Mouse (Mus musculus): ENCODE measurements around the gene Ksr2. TPM values are rescaled to one million over a fixed set of nuclear protein-coding genes. Genes with fewer than 3 reads are reported as not detected.

Ksr2 gene
- polyA plus RNA-seq, 1 experiment = 0.14 TPM

DNA sequence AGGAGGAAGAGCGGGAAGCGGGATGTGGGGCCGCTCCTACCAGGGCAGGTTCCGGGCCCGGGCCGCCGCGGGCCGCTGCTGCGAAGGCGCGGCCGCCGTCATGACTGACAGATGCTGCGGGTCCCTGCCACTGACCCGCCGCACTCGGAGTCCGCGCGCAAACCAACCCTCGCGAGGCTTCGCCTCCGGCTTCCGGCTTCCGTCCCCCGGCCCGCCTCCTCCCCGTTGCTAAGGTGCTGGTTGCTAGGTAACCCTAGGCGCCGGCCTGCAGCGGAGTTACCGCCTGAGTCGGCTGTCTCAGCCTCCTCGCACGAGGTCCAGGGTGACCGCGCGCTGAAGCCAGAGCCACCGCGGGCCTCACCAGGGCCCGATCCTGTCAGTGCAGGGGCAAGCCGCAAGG is 24.9 kb upstream of the Ksr2 start, which contains the start of gene Rfc5:
Gene Rfc5 (minus strand): TSS at position 171 of the 400 bp plus-strand sequence.
- H3K27me3 ChIP-seq (ENCODE audit: control insufficient read depth, insufficient read depth, low read length) = no peaks in the 10 kb centered on the region
- peaks cover 3% of the 10 kb centered on the region for H3K4me1 ChIP-seq (ENCODE audit: control insufficient read depth, insufficient read depth, insufficient read length, low read length)
- no peak within 1 kb of the TSS for H3K27ac ChIP-seq (ENCODE audit: insufficient read depth, low read depth, low read length)
- TF ChIP-seq POLR2A (IDR thresholded peaks at IDR 0.05; ENCODE audit: low read depth, low read length) (peak; percentile 57; the same call in 1 of the 2 replicates), CTCF (IDR thresholded peaks at IDR 0.05; ENCODE audit: extremely low read depth, insufficient read length, insufficient replicate concordance, low read depth, low read length) (no peak)
- peak within 1 kb of the TSS; percentile 84 for H3K4me3 ChIP-seq (ENCODE audit: low read depth, low read length)
- H3K36me3 ChIP-seq (ENCODE audit: control insufficient read depth, insufficient read depth, low read length) = peaks cover 5% of the 10 kb centered on the region; the same call in 1 of the 2 replicates
- WGBS = under 1% methylated on average over 44 of the region's 44 CpGs

DNA sequence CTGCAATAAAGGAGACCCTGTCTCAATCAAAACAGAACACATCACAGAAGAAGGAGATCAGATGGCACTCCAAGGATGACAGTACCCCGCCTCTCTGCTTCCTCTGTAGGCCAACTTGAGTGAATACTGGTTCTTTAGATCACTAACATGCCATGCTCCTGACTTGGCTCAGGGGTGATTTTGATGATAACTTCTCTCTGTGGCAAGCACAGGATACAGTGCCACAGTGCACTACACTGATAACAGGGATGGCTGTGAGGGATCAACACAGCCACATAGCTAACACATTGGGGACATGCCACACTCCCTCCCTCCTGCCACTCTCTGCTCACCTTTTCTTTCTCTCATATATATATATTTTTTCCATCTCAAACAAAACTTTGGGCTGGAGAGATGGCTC is 22.9 kb upstream of the Ksr2 start:
- Histone ChIP-seq H3K4me1 (ENCODE audit: control insufficient read depth, insufficient read depth, insufficient read length, low read length) (peaks cover 3% of the 10 kb centered on the region), H3K36me3 (ENCODE audit: control insufficient read depth, insufficient read depth, low read length) (no peaks in the 10 kb centered on the region), H3K4me3 (ENCODE audit: low read depth, low read length) (no peak overlapping the region), H3K27ac (ENCODE audit: insufficient read depth, low read depth, low read length) (no peak overlapping the region), H3K27me3 (ENCODE audit: control insufficient read depth, insufficient read depth, low read length) (no peaks in the 10 kb centered on the region)
- WGBS = 100% methylated on average over 1 of the region's 1 CpGs
- TF ChIP-seq CTCF (IDR thresholded peaks at IDR 0.05; ENCODE audit: extremely low read depth, insufficient read length, insufficient replicate concordance, low read depth, low read length) (no peak), POLR2A (IDR thresholded peaks at IDR 0.05; ENCODE audit: low read depth, low read length) (no peak)

DNA sequence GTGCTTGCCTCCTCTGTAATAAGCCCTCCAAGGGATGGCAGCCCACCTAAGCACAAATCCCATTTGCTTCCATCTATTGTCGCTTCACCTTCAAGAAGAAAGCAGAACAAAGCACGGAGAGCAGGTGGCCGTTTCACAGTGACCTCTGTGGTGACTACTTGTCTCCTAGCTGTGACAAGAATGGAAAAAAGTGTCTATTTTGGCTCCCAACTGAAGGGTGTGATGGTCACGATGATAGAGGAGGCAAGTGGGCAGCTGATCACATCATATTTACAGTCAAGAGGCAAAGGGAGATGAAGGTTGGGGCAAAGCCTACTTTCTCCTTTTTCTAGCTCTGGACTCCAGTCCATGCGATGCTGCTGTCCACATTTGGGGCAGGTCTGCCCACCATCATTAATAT is 18.0 kb upstream of the Ksr2 start:
- 86% methylated on average over 5 of the region's 5 CpGs for WGBS
- TF ChIP-seq CTCF (IDR thresholded peaks at IDR 0.05; ENCODE audit: extremely low read depth, insufficient read length, insufficient replicate concordance, low read depth, low read length) (no peak), POLR2A (IDR thresholded peaks at IDR 0.05; ENCODE audit: low read depth, low read length) (no peak)
- no peak overlapping the region for H3K27ac ChIP-seq (ENCODE audit: insufficient read depth, low read depth, low read length)
- H3K4me1 ChIP-seq (ENCODE audit: control insufficient read depth, insufficient read depth, insufficient read length, low read length) = no peaks in the 10 kb centered on the region
- no peaks in the 10 kb centered on the region for H3K36me3 ChIP-seq (ENCODE audit: control insufficient read depth, insufficient read depth, low read length)
- H3K27me3 ChIP-seq (ENCODE audit: control insufficient read depth, insufficient read depth, low read length) = no peaks in the 10 kb centered on the region
- H3K4me3 ChIP-seq (ENCODE audit: low read depth, low read length) = no peak overlapping the region

DNA sequence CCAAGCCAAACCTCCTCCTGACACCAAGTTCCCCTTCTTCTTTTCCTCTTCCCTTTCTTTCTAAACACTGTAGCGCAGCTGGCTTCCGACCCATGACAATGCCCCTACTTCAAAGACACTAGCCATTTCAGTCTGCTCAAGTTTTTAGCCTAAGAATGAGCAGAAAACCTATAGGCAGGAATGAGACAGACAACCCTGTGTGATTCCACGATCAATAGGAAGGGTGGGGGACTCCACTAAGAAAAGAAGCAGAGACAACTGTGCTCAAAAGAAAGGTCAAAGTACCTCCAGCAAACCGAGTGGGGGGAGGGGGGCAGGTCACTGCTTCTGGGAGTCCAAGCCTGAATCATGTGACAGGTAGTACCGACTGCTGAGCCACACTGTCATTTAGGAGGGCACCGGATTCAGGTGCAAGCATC is 17.2 kb upstream of the Ksr2 start:
- no peaks in the 10 kb centered on the region for H3K4me1 ChIP-seq (ENCODE audit: control insufficient read depth, insufficient read depth, insufficient read length, low read length)
- no peak for TF ChIP-seq CTCF (IDR thresholded peaks at IDR 0.05; ENCODE audit: extremely low read depth, insufficient read length, insufficient replicate concordance, low read depth, low read length)
- TF ChIP-seq POLR2A (IDR thresholded peaks at IDR 0.05; ENCODE audit: low read depth, low read length) = no peak

DNA sequence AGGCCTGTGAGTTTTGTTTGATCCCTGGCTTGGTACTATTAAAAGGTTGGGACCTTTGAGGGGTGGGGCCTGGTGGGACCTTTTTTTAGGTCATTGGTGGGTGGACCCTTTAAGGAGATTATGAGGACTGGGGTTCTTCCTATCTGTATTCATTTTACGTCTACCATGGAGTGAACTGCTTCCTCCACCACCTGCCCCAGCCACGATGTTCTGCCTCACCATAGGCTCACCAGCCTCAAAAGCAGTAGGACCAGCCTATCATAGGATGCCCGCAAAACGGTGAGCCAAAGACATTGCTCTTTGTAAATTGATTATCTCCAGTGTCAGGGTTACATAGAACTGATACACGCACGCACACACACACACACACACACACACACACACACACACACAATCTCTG is 16.4 kb upstream of the Ksr2 start:
- no peaks in the 10 kb centered on the region for H3K27me3 ChIP-seq (ENCODE audit: control insufficient read depth, insufficient read depth, low read length)
- no peak overlapping the region for H3K4me3 ChIP-seq (ENCODE audit: low read depth, low read length)
- TF ChIP-seq CTCF (IDR thresholded peaks at IDR 0.05; ENCODE audit: extremely low read depth, insufficient read length, insufficient replicate concordance, low read depth, low read length) (no peak), POLR2A (IDR thresholded peaks at IDR 0.05; ENCODE audit: low read depth, low read length) (no peak)
- H3K36me3 ChIP-seq (ENCODE audit: control insufficient read depth, insufficient read depth, low read length) = no peaks in the 10 kb centered on the region
- H3K27ac ChIP-seq (ENCODE audit: insufficient read depth, low read depth, low read length) = no peak overlapping the region
- H3K4me1 ChIP-seq (ENCODE audit: control insufficient read depth, insufficient read depth, insufficient read length, low read length) = no peaks in the 10 kb centered on the region
- 72% methylated on average over 6 of the region's 6 CpGs for WGBS

More for the DNA sequence above, 17.2 kb upstream of the Ksr2 start:
- Histone ChIP-seq H3K27me3 (ENCODE audit: control insufficient read depth, insufficient read depth, low read length) (no peaks in the 10 kb centered on the region), H3K27ac (ENCODE audit: insufficient read depth, low read depth, low read length) (no peak overlapping the region), H3K36me3 (ENCODE audit: control insufficient read depth, insufficient read depth, low read length) (no peaks in the 10 kb centered on the region), H3K4me3 (ENCODE audit: low read depth, low read length) (no peak overlapping the region)
- WGBS = 52% methylated on average over 6 of the region's 6 CpGs

DNA sequence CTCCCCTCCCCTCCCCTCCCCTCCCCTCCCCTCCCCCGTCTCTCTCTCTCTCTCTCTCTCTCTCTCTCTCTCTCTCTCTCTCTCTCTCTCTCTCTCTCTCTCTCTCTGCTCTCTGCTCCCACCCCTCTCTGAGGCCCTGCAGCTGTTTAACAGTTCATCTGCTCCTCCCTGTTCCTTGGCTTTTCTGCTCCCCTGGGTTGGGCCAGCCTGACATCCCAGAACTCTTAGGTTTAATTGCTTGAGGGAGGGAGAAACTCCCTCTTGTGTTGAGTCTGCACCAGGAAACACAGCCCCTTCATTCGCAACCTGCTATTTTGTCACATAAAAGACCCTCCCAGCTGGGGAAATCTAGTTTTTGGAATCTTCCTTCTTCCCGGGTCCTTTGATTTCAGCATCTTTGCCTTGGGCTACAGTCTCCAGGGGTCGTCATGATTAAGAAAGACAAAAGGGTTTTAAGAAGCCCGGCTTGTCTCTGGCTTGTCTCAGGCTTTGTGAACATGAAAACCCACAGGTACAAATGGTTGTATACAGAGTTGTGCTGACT is 15.7 kb upstream of the Ksr2 start:
- Histone ChIP-seq H3K27me3 (ENCODE audit: control insufficient read depth, insufficient read depth, low read length) (no peaks in the 10 kb centered on the region), H3K4me1 (ENCODE audit: control insufficient read depth, insufficient read depth, insufficient read length, low read length) (no peaks in the 10 kb centered on the region), H3K36me3 (ENCODE audit: control insufficient read depth, insufficient read depth, low read length) (no peaks in the 10 kb centered on the region), H3K4me3 (ENCODE audit: low read depth, low read length) (no peak overlapping the region), H3K27ac (ENCODE audit: insufficient read depth, low read depth, low read length) (no peak overlapping the region)
- 62% methylated on average over 4 of the region's 5 CpGs for WGBS
- TF ChIP-seq POLR2A (IDR thresholded peaks at IDR 0.05; ENCODE audit: low read depth, low read length) (no peak), CTCF (IDR thresholded peaks at IDR 0.05; ENCODE audit: extremely low read depth, insufficient read length, insufficient replicate concordance, low read depth, low read length) (no peak)

DNA sequence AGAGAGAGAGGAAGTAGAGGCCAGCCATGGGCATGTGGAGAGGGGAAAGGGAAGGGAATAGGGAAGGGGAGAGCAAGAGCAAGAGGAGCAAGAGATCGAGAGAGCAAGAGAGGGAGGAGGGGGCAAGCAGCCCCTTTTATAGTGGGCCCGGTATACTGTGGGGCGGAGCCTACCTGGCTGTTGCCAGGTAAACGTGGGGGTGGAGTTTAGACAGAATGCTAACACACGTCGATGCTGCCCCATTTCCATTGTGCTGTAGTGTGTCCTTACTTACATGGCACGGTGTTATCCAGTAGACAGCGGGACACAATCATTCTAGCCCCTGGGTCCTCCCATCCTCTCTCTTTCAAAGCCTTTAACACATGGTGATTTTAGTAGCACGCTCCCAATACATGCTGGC is 14.5 kb upstream of the Ksr2 start:
- Histone ChIP-seq H3K27me3 (ENCODE audit: control insufficient read depth, insufficient read depth, low read length) (no peaks in the 10 kb centered on the region), H3K4me1 (ENCODE audit: control insufficient read depth, insufficient read depth, insufficient read length, low read length) (no peaks in the 10 kb centered on the region), H3K4me3 (ENCODE audit: low read depth, low read length) (no peak overlapping the region), H3K36me3 (ENCODE audit: control insufficient read depth, insufficient read depth, low read length) (no peaks in the 10 kb centered on the region), H3K27ac (ENCODE audit: insufficient read depth, low read depth, low read length) (no peak overlapping the region)
- TF ChIP-seq POLR2A (IDR thresholded peaks at IDR 0.05; ENCODE audit: low read depth, low read length) = no peak
- WGBS = 66% methylated on average over 9 of the region's 9 CpGs

Measured in small intestine, adult 2 months (tissue).